Mouse (Mus musculus) kidney, adult 2 months (tissue): ENCODE measurements around the gene Dcaf4.

ENCODE experiments used
- CTCF ChIP-seq: fragments of 200-500 bp; conservative IDR thresholded peaks from 2 replicates; pipeline ENCODE4 v1.5.1; 2011; ENCODE audit warnings: low read depth, mild to moderate bottlenecking, control low read depth, low read length, moderate library complexity, mixed read lengths; ENCODE audit not compliant: insufficient read depth, insufficient read length
- POLR2A ChIP-seq: fragments of 200-500 bp; IDR thresholded peaks from one replicate; pipeline ENCODE4 v1.6.1; 2011; ENCODE audit warnings: low read depth, low read length, control low read depth

- TF ChIP-seq CTCF (no peak), POLR2A (no peak)
Observed at GRCm38 (mm10) chr12:83495248-83495960, 24.9 kb upstream of the Dcaf4 start.
